Mouse (Mus musculus): Measurements from ENCODE around the gene Brsk1. TPM values are rescaled to one million over a fixed set of nuclear protein-coding genes. Genes with fewer than 3 reads are reported as not detected.

Gene Brsk1
- polyA plus RNA-seq, 1 experiment from 2014 or later: 0.74 TPM

DNA sequence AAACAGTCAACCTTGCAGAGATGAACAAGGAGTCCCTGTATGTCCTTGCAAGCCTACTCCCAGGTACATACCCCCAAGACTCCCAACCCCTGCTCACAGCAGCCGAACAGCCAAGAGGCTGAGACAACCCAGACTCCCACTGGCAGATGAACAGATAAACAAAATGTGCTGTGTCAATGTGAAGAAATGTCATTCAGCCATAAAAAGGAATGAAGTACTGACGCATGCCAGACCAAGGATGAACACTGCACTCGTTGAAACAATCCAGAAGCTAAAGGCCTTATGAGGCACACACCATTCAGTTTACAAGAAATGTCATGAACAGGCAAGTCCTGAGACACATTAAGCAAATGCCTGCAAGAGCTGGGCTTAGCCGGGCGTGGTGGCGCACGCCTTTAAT is 15.2 kb upstream of the Brsk1 start:
- Histone ChIP-seq H3K4me3 (ENCODE audit: low read length) (no peak overlapping the region), H3K9ac (ENCODE audit: low read length) (no peak overlapping the region), H3K27ac (ENCODE audit: low read length) (no peak overlapping the region), H3K36me3 (ENCODE audit: control insufficient read depth, insufficient read depth, low read length) (peaks cover 15% of the 10 kb centered on the region), H3K4me1 (replicated peaks; ENCODE audit: control insufficient read depth, insufficient read depth, low read length) (0 out of 2 replicates have a peak, but pooled peaks cover 2% of the 10 kb centered on the region), H3K4me2 (ENCODE audit: low read depth, low read length) (no peak overlapping the region), H3K9me3 (ENCODE audit: control insufficient read depth, low read length) (no peaks in the 10 kb centered on the region), H3K27me3 (ENCODE audit: control insufficient read depth, insufficient read depth, low read depth, low read length) (no peaks in the 10 kb centered on the region)
- WGBS: 90% methylated on average over 7 of the region's 7 CpGs
- ATAC-seq (ENCODE audit: low read depth): no peak

DNA sequence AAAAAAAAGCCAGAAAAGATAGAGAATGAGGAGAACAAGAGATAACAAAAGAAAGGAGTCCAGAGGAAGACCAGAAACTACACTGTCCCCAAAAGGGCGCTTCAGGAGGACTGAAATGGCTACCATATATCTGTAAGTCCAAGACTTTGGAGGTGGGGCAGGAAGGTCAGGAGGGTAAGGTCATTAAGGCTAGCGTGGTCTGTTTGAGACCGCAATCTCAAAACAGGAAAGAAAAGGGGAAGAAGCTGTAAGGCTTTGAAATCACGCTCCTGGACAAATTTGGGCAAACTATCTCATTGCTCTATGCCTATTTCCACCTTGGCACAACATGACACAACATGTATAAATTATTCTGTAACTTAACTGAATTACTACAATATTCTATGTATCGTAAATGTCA is 7.1 kb upstream of the Brsk1 start:
- no peak for ATAC-seq (ENCODE audit: low read depth)

DNA sequence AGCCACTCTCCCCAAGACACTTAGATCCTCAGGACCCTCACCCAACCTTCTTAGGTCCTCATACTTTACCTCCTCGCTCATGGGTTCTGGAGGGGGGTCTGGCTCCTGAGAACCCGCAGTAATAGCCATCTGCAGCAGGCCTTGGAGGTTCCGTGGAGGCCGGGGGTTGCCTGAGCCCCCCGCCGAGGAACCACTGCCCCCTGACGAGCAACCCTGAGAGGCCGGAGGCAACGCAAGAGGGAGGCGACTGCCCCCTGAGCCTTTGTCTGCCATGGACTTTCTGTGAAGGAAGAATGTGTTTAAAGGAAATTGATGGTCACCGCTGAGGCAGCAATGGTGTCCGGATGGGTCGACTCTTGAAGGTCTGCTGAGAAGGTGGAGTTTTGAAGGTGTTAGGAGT is 6.2 kb upstream of the Brsk1 start:
- H3K9ac ChIP-seq (ENCODE audit: low read length): peak overlapping the region; percentile 67
- H3K4me3 ChIP-seq (ENCODE audit: low read length): peak overlapping the region; percentile 75
- H3K4me2 ChIP-seq (ENCODE audit: low read depth, low read length): peak overlapping the region; percentile 92
- no peaks in the 10 kb centered on the region for H3K27me3 ChIP-seq (ENCODE audit: control insufficient read depth, insufficient read depth, low read depth, low read length)
- WGBS: 1% methylated on average over 13 of the region's 13 CpGs
- peaks cover 6% of the 10 kb centered on the region for H3K4me1 ChIP-seq (replicated peaks; ENCODE audit: control insufficient read depth, insufficient read depth, low read length)
- no peak overlapping the region for H3K27ac ChIP-seq (ENCODE audit: low read length)
- H3K36me3 ChIP-seq (ENCODE audit: control insufficient read depth, insufficient read depth, low read length): peaks cover 3% of the 10 kb centered on the region
- H3K9me3 ChIP-seq (ENCODE audit: control insufficient read depth, low read length): no peaks in the 10 kb centered on the region
- ATAC-seq (ENCODE audit: low read depth): no peak

More for the DNA sequence above, 7.1 kb upstream of the Brsk1 start:
- Histone ChIP-seq H3K27me3 (ENCODE audit: control insufficient read depth, insufficient read depth, low read depth, low read length) (no peaks in the 10 kb centered on the region), H3K4me2 (ENCODE audit: low read depth, low read length) (no peak overlapping the region), H3K4me3 (ENCODE audit: low read length) (no peak overlapping the region), H3K27ac (ENCODE audit: low read length) (no peak overlapping the region), H3K36me3 (ENCODE audit: control insufficient read depth, insufficient read depth, low read length) (peaks cover 3% of the 10 kb centered on the region), H3K9ac (ENCODE audit: low read length) (no peak overlapping the region), H3K4me1 (replicated peaks; ENCODE audit: control insufficient read depth, insufficient read depth, low read length) (peaks cover 6% of the 10 kb centered on the region), H3K9me3 (ENCODE audit: control insufficient read depth, low read length) (no peaks in the 10 kb centered on the region)
- WGBS: 81% methylated on average over 5 of the region's 5 CpGs

DNA sequence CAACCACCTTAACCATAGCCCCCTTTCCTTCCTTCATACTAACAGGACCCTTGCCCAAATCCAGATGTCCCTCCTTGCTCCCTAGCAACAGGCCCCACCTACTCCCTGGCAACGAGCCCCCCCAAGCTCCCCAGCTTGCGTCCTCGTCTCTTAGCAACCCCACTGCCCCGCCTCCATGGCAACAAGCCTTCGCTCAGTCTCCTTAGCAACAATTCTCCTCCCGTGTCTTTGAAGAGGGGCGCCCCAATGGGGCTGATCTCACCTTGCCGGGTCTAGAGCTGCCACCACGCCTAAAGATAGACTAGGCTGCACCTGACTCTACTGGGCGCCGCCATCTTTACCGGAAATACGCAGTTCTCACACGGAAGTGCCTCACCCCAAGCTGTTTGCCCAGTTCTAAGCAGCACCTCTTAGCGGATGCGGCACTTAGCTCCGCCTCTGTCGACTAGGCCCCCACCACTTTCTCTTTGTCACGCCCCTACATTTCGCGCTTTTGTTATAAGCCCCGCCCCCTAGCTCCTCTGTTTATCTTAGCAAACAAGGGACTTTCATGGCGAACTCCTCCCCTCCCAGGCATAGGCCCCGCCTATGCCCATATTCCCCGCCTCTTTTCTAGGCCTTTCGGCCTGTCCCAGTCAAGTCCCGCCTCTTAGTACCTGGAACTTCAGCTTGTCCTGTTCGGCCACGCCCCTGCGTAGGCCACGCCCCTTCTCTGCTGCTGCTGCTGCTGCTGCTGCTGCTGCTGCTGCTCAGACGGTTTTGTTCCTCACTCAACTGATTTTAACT is 5.6 kb upstream of the Brsk1 start, which contains the start of gene Hspbp1:
TSS of gene Hspbp1 (minus strand) at position 437 of the 786 bp plus-strand sequence.
- WGBS: under 1% methylated on average over 32 of the region's 32 CpGs
- Histone ChIP-seq H3K36me3 (ENCODE audit: control insufficient read depth, insufficient read depth, low read length) (peaks cover 3% of the 10 kb centered on the region), H3K9me3 (ENCODE audit: control insufficient read depth, low read length) (no peaks in the 10 kb centered on the region), H3K4me1 (replicated peaks; ENCODE audit: control insufficient read depth, insufficient read depth, low read length) (peaks cover 6% of the 10 kb centered on the region), H3K4me3 (ENCODE audit: low read length) (peak within 1 kb of the TSS; percentile 75), H3K9ac (ENCODE audit: low read length) (peak within 1 kb of the TSS; percentile 67), H3K4me2 (ENCODE audit: low read depth, low read length) (peak within 1 kb of the TSS; percentile 92), H3K27ac (ENCODE audit: low read length) (peak within 1 kb of the TSS; percentile 17), H3K27me3 (ENCODE audit: control insufficient read depth, insufficient read depth, low read depth, low read length) (no peaks in the 10 kb centered on the region; the same call in 1 of the 2 replicates)
- ATAC-seq (ENCODE audit: low read depth): peak; percentile 98

DNA sequence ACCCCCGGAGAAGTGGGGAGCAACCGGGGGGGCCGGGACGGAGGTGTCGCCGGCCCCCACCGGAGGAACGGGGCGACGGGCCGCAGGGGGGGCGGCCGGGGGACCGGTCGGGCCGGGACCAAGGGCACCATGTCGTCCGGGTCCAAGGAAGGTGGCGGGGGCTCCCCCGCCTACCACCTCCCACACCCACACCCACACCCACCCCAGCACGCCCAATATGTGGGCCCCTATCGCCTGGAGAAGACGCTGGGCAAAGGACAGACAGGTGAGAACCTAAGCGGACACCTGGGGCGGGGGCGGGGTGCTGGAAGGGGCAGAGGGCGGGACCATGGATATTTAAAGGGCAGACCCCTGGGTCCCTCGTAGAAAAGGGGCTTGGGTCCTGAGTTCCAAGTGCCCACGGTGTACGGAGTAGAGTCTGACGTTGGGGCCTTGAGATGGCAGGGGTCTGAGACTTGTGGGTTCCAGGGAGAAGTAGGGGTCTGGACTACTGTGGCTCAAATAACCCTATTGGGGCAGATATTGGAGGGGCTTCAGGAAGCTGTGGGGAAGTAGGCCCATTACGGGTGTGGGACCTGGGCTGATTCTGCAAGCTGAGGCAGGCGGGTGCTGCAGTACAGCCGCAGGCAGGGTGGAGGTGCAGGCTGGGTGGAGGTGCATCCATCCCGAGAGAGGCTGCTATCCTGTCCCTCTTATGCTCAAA is 698 bp downstream of the Brsk1 start:
- H3K36me3 ChIP-seq (ENCODE audit: control insufficient read depth, insufficient read depth, low read length): no peaks in the 10 kb centered on the region
- H3K9me3 ChIP-seq (ENCODE audit: control insufficient read depth, low read length): no peaks in the 10 kb centered on the region
- H3K4me2 ChIP-seq (ENCODE audit: low read depth, low read length): peak overlapping the region; percentile 97
- WGBS: 5% methylated on average over 33 of the region's 35 CpGs
- ATAC-seq (ENCODE audit: low read depth): peak; percentile 55
- H3K9ac ChIP-seq (ENCODE audit: low read length): peak overlapping the region; percentile 86
- H3K27me3 ChIP-seq (ENCODE audit: control insufficient read depth, insufficient read depth, low read depth, low read length): no peaks in the 10 kb centered on the region; the same call in 1 of the 2 replicates
- H3K4me3 ChIP-seq (ENCODE audit: low read length): peak overlapping the region; percentile 68
- H3K27ac ChIP-seq (ENCODE audit: low read length): peak overlapping the region; percentile 35
- peaks cover 7% of the 10 kb centered on the region for H3K4me1 ChIP-seq (replicated peaks; ENCODE audit: control insufficient read depth, insufficient read depth, low read length)

DNA sequence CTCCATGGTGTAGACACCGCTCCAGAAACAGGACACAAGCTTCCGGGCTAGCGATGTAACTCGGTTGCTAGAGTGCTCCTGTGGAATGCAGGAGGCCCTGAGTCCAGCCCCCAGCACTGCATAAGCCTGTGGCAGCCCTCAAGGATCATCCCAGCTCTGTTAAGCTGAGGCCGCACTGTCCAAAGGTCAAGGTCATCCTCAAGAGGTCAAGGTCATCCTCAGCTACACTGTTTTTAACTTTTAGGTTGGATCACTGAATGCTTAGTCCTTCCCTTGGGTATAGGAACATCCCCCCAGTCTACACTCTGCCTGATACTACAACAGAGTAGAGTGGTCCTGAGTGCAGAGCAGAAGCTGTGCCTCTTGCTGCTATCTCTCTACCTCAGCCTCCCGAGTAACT is 2.6 kb downstream of the Brsk1 start:
- no peaks in the 10 kb centered on the region; the same call in 1 of the 2 replicates for H3K36me3 ChIP-seq (ENCODE audit: control insufficient read depth, insufficient read depth, low read length)
- no peaks in the 10 kb centered on the region; the same call in 1 of the 2 replicates for H3K27me3 ChIP-seq (ENCODE audit: control insufficient read depth, insufficient read depth, low read depth, low read length)
- H3K4me1 ChIP-seq (replicated peaks; ENCODE audit: control insufficient read depth, insufficient read depth, low read length): peaks cover 7% of the 10 kb centered on the region
- no peak overlapping the region for H3K27ac ChIP-seq (ENCODE audit: low read length)
- no peak overlapping the region for H3K4me2 ChIP-seq (ENCODE audit: low read depth, low read length)
- H3K9ac ChIP-seq (ENCODE audit: low read length): no peak overlapping the region
- no peaks in the 10 kb centered on the region for H3K9me3 ChIP-seq (ENCODE audit: control insufficient read depth, low read length)
- no peak overlapping the region for H3K4me3 ChIP-seq (ENCODE audit: low read length)
- 84% methylated on average over 6 of the region's 6 CpGs for WGBS
- ATAC-seq (ENCODE audit: low read depth): no peak

DNA sequence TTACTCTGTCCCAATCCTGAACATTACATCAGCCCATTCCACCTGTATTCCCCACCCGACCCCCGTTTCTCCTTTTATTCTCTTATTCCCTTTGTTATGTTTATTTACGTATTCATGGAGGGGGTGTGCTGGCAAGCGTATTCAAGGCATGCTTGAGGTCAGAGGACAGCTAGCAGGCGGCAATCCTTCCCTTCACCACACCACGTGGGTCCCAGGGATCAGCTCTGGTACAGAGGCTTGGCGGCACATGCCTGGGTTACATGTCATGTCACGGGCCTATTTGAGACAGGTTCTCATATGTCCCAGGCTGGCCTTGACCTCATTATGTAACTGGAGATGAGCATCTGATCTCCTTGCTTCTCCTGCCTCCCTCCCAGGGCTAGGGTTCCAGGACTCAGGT is 11.9 kb downstream of the Brsk1 start:
- 49% methylated on average over 8 of the region's 8 CpGs for WGBS
- peaks cover 7% of the 10 kb centered on the region; the same call in 1 of the 2 replicates for H3K36me3 ChIP-seq (ENCODE audit: control insufficient read depth, insufficient read depth, low read length)
- H3K27me3 ChIP-seq (ENCODE audit: control insufficient read depth, insufficient read depth, low read depth, low read length): no peaks in the 10 kb centered on the region
- no peaks in the 10 kb centered on the region for H3K4me1 ChIP-seq (replicated peaks; ENCODE audit: control insufficient read depth, insufficient read depth, low read length)
- H3K9ac ChIP-seq (ENCODE audit: low read length): no peak overlapping the region
- no peak overlapping the region for H3K27ac ChIP-seq (ENCODE audit: low read length)
- H3K9me3 ChIP-seq (ENCODE audit: control insufficient read depth, low read length): no peaks in the 10 kb centered on the region
- H3K4me2 ChIP-seq (ENCODE audit: low read depth, low read length): no peak overlapping the region
- ATAC-seq (ENCODE audit: low read depth): no peak
- no peak overlapping the region for H3K4me3 ChIP-seq (ENCODE audit: low read length)

DNA sequence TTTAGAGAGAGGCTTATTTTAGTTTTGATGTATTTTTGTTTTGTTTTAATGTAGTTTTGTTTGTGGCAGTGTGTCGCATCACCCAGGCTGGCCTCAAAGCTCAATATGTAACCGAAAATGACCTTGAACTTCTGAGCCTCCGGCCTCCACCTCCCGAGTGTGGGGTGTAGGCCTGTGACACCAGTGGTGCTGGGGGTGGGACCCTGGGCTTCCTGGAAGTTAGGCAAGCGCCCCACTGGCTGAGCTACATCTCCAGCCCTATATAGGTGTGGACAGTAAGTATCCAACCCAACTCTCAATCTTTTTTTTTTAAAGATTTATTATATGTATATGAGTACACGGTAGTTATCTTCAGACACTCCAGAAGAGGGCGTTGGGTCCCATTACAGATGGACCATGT is 12.8 kb downstream of the Brsk1 start:
- H3K27me3 ChIP-seq (ENCODE audit: control insufficient read depth, insufficient read depth, low read depth, low read length): no peaks in the 10 kb centered on the region
- H3K36me3 ChIP-seq (ENCODE audit: control insufficient read depth, insufficient read depth, low read length): peaks cover 10% of the 10 kb centered on the region
- no peak overlapping the region for H3K4me3 ChIP-seq (ENCODE audit: low read length)
- no peaks in the 10 kb centered on the region for H3K4me1 ChIP-seq (replicated peaks; ENCODE audit: control insufficient read depth, insufficient read depth, low read length)
- no peak overlapping the region for H3K27ac ChIP-seq (ENCODE audit: low read length)
- H3K9me3 ChIP-seq (ENCODE audit: control insufficient read depth, low read length): no peaks in the 10 kb centered on the region
- H3K9ac ChIP-seq (ENCODE audit: low read length): no peak overlapping the region
- WGBS: 90% methylated on average over 7 of the region's 7 CpGs
- no peak overlapping the region for H3K4me2 ChIP-seq (ENCODE audit: low read depth, low read length)
- ATAC-seq (ENCODE audit: low read depth): no peak

DNA sequence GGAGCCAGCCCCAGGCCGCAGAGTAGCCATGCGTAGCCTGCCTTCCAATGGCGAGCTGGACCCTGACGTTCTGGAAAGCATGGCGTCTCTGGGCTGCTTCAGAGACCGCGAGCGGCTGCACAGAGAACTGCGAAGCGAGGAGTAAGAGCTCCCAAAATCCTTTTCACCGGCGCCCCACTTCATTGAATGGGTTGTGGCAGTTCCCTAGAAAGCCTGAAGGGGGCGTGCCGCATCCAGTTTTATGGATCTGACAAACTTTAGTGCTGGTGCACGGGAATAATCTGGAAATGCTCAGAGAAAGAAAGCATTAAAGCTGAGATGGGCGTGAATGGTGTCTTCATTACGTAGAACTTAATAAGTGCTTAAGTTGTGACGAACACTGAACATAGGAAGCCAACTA is 14.7 kb downstream of the Brsk1 start:
- Histone ChIP-seq H3K36me3 (ENCODE audit: control insufficient read depth, insufficient read depth, low read length) (peaks cover 15% of the 10 kb centered on the region), H3K27ac (ENCODE audit: low read length) (no peak overlapping the region), H3K4me1 (replicated peaks; ENCODE audit: control insufficient read depth, insufficient read depth, low read length) (no peaks in the 10 kb centered on the region), H3K4me2 (ENCODE audit: low read depth, low read length) (no peak overlapping the region), H3K9me3 (ENCODE audit: control insufficient read depth, low read length) (no peaks in the 10 kb centered on the region), H3K9ac (ENCODE audit: low read length) (no peak overlapping the region), H3K4me3 (ENCODE audit: low read length) (no peak overlapping the region), H3K27me3 (ENCODE audit: control insufficient read depth, insufficient read depth, low read depth, low read length) (no peaks in the 10 kb centered on the region)
- 52% methylated on average over 18 of the region's 18 CpGs for WGBS
- ATAC-seq (ENCODE audit: low read depth): no peak

All from lung, embryonic 16.5 days (tissue).